Mouse (Mus musculus) midbrain, embryonic 16.5 days (tissue): Measurements from ENCODE around the gene Alk. TPM values are rescaled to one million over a fixed set of nuclear protein-coding genes. Genes with fewer than 3 reads are reported as not detected.

Experiments
- ATAC-seq: fragments of 200-750 bp; cut with Nextera tagmentation; 2 replicates; pipeline ENCODE4 v1.8.0; 2017; ENCODE audit warnings: moderate TSS enrichment
- H3K27ac ChIP-seq: fragments of 300-500 bp; sonication (generic); 2 replicates; pipeline ENCODE4 v1.5.1; 2014; ENCODE audit warnings: mild to moderate bottlenecking, low read length, mixed read lengths
- H3K27me3 ChIP-seq: fragments of 300-500 bp; sonication (generic); 2 replicates; pipeline ENCODE4 v1.6.1; 2014; ENCODE audit warnings: low read depth, low read length, mixed read lengths; ENCODE audit not compliant: control insufficient read depth, insufficient read depth
- H3K36me3 ChIP-seq: fragments of 300-500 bp; sonication (generic); 2 replicates; pipeline ENCODE4 v1.6.1; 2014; ENCODE audit warnings: mild to moderate bottlenecking, low read length, moderate library complexity, mixed read lengths; ENCODE audit not compliant: control insufficient read depth, insufficient read depth
- H3K4me1 ChIP-seq: fragments of 300-500 bp; sonication (generic); 2 replicates; pipeline ENCODE4 v1.6.1; 2014; ENCODE audit warnings: mild to moderate bottlenecking, low read length, mixed read lengths; ENCODE audit not compliant: control insufficient read depth, insufficient read depth
- H3K4me2 ChIP-seq: fragments of 300-500 bp; sonication (generic); 2 replicates; pipeline ENCODE4 v1.6.1; 2014; ENCODE audit warnings: mild to moderate bottlenecking, low read length, mixed read lengths
- H3K4me3 ChIP-seq: fragments of 300-500 bp; sonication (generic); 2 replicates; pipeline ENCODE4 v1.5.1; 2014; ENCODE audit warnings: low read depth, mild to moderate bottlenecking, low read length, moderate library complexity, mixed read lengths
- H3K9ac ChIP-seq: fragments of 300-500 bp; sonication (generic); 2 replicates; pipeline ENCODE4 v1.6.1; 2014; ENCODE audit warnings: low read depth, low read length, mixed read lengths
- H3K9me3 ChIP-seq: fragments of 300-500 bp; sonication (generic); replicated peaks from 2 replicates; pipeline ENCODE4 v1.6.1; 2014; ENCODE audit warnings: mild to moderate bottlenecking, low read length, mixed read lengths; ENCODE audit not compliant: control insufficient read depth, poor library complexity, severe bottlenecking
- WGBS: fragments of 180-500 bp; shearing (Covaris S2); extraction: QIAGEN DNeasy Blood & Tissue Kit; methylation state at CpG from one replicate; pipeline ENCODE4 v1.1.7; 2014; 5-methylcytosine and 5-hydroxymethylcytosine counted together
- polyA plus RNA-seq: library from polyadenylated mRNA; unstranded; fragments of >200 nt; fragmentation: Nextera tagmentation; extraction: Ambion mirVana; gene quantifications from 2 replicates; pipeline ENCODE4 v1.2.1, GENCODE M21; 2015

Gene Alk
- polyA plus RNA-seq, 1 experiment from 2014 or later, result 7.6 TPM

DNA sequence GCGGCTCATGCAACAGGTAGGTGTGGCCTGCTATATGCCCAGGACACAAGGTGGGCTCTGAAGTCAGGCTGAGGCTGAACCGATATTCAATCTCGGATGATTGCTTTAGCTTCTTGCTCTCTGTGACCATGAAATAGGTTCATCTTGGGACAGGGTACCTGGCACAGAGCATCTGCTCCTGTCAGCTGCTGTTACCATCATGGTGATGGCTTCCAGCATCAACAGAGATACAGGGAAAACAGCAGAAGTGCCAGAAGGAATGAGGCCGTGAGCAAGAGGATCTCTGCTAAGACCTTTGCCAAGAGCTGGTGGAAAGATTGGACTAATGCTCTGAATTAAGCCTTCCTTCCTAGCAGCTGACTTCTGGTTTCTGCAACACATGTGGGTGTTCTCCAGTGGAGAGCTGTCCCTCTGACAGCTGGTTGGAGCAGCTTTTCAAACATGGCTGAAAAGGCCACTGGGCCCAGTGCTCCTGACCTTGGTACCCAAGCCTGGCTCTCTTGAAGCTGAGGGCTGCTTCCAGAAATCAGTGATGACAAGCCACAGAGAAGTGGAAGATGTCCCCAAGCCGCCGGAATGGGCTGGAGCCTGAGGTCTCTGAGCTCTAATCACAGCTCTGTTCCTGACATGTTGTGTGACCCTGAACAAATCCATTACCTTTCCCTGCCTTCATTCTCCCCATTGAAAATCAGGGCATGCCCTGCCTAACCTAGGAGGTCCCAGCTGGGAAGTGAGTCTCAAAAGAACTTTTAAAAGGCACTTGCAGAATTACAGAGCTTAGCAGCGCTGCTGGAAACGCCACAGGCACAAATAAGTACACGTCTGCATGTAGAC, 615.5 kb downstream of the Alk start:
- WGBS, result 40% methylated on average over 9 of the region's 9 CpGs
- H3K27ac ChIP-seq, result no peak overlapping the region
- no peak overlapping the region for H3K4me2 ChIP-seq
- H3K36me3 ChIP-seq, result no peaks in the 10 kb centered on the region
- ATAC-seq, result no peak
- no peaks in the 10 kb centered on the region for H3K27me3 ChIP-seq
- no peak overlapping the region for H3K9ac ChIP-seq
- no peaks in the 10 kb centered on the region for H3K9me3 ChIP-seq
- H3K4me1 ChIP-seq, result peaks cover 8% of the 10 kb centered on the region
- no peak overlapping the region for H3K4me3 ChIP-seq

DNA sequence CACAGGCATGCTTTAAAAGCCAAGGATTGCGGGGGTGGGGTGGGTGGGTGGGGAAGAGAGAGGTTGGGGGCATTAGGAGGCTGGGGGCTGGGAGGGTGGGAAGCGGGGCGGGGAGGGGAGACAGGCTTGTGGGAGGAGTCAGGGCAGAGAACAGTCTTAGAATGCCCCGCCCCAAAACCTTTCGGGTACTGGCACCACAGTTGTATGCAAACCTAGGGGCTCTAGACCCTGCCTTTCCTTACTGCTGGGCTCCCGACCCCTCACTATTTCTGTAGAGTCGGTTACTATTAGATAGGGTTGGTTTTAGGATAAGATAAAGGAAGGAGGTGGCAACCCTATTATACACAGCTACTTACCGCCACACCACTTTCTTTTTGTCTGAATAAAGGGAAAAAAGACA, 617.4 kb downstream of the Alk start:
- no peak for ATAC-seq

GRCm38 (mm10) chr17:71986456-71986855, 618.0 kb downstream of the Alk start:
- Histone ChIP-seq H3K9me3 (no peaks in the 10 kb centered on the region), H3K9ac (no peak overlapping the region), H3K4me3 (no peak overlapping the region), H3K4me1 (peaks cover 8% of the 10 kb centered on the region), H3K27me3 (no peaks in the 10 kb centered on the region), H3K27ac (no peak overlapping the region), H3K4me2 (no peak overlapping the region), H3K36me3 (no peaks in the 10 kb centered on the region)
- ATAC-seq, result no peak
- 52% methylated on average over 9 of the region's 9 CpGs for WGBS

More for the DNA sequence above, 617.4 kb downstream of the Alk start:
- H3K27me3 ChIP-seq, result no peaks in the 10 kb centered on the region
- H3K4me2 ChIP-seq, result no peak overlapping the region
- 52% methylated on average over 8 of the region's 8 CpGs for WGBS
- H3K9ac ChIP-seq, result no peak overlapping the region
- H3K4me1 ChIP-seq, result peaks cover 8% of the 10 kb centered on the region
- H3K27ac ChIP-seq, result no peak overlapping the region
- no peaks in the 10 kb centered on the region for H3K36me3 ChIP-seq
- no peak overlapping the region for H3K4me3 ChIP-seq
- no peaks in the 10 kb centered on the region for H3K9me3 ChIP-seq

- H3K4me1 ChIP-seq, result peaks cover 16% of the 10 kb centered on the region
- H3K4me3 ChIP-seq, result no peak overlapping the region
- whole genome bisulfite sequencing, result 36% methylated on average over 4 of the region's 4 CpGs
- no peaks in the 10 kb centered on the region for H3K36me3 ChIP-seq
- H3K4me2 ChIP-seq, result no peak overlapping the region
- no peaks in the 10 kb centered on the region for H3K9me3 ChIP-seq
- H3K9ac ChIP-seq, result no peak overlapping the region
- peak; percentile 67 for ATAC-seq
- no peaks in the 10 kb centered on the region for H3K27me3 ChIP-seq
- peak overlapping the region; percentile 55 for H3K27ac ChIP-seq
Observed at GRCm38 (mm10) chr17:71981177-71981576, 623.2 kb downstream of the Alk start.

DNA sequence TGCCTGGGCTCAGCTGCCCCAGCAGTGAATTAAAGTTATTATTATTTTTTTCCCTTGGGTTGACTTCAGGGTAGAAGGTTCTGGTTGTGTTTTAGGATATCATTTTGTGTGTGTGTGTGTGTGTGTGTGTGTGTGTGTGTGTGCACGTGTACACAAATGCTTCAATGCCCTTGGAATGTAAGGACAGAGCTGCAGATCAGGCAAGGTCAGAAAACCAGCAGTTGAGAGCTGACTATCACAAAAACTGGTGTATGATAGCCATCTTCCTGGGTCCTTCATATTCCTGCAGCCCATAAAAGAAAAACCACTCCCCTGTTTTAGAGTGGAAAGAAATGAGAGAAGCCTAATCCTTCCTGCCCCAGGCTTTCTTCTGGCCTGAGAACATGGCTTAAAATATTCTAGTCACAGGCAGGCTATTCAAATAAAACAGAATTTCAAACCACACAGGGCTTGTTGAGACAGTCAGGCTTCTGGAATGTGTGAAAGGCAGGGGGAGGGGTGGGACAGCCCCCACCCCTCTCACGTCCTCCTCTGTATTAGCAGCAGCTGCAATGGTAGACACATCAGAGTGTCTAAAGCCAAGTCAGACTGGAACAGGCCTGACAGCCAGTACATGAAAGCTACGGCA, 623.8 kb downstream of the Alk start:
- H3K4me2 ChIP-seq, result no peak overlapping the region
- no peaks in the 10 kb centered on the region for H3K36me3 ChIP-seq
- H3K9me3 ChIP-seq, result no peaks in the 10 kb centered on the region
- H3K27me3 ChIP-seq, result no peaks in the 10 kb centered on the region
- no peak overlapping the region for H3K9ac ChIP-seq
- peak; percentile 90 for ATAC-seq
- H3K4me1 ChIP-seq, result peaks cover 13% of the 10 kb centered on the region
- H3K4me3 ChIP-seq, result no peak overlapping the region
- peak overlapping the region; percentile 55 for H3K27ac ChIP-seq
- 7% methylated on average over 3 of the region's 3 CpGs for WGBS

- H3K4me2 ChIP-seq, result no peak overlapping the region
- no peak overlapping the region for H3K9ac ChIP-seq
- WGBS, result 98% methylated on average over 8 of the region's 8 CpGs
- no peak overlapping the region for H3K4me3 ChIP-seq
- H3K9me3 ChIP-seq, result no peaks in the 10 kb centered on the region
- no peaks in the 10 kb centered on the region for H3K27me3 ChIP-seq
- H3K27ac ChIP-seq, result no peak overlapping the region
- no peak for ATAC-seq
- H3K4me1 ChIP-seq, result peaks cover 13% of the 10 kb centered on the region
- H3K36me3 ChIP-seq, result no peaks in the 10 kb centered on the region
Observed at GRCm38 (mm10) chr17:71979137-71979536, 625.3 kb downstream of the Alk start.

DNA sequence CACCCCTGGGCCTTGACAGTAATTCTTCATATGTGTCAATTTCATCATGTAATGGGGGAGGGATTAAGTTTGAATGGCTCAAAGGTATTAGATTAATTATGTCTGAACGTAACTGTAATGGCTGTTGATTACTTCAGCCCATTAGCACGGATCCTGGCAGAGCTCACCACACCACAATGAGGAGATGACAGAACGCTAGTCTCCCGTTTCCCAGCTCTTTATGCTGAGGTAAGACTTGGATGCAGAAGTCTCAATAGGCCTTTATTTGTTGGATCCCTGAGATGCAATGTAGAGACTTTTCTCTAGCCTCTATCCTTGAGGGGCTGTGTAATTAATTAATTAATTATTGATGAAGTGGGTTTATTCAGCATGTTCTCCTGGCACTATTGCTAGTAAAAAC, 627.8 kb downstream of the Alk start:
- Histone ChIP-seq H3K27me3 (no peaks in the 10 kb centered on the region), H3K4me2 (no peak overlapping the region), H3K9ac (no peak overlapping the region), H3K4me3 (no peak overlapping the region), H3K36me3 (no peaks in the 10 kb centered on the region), H3K9me3 (no peaks in the 10 kb centered on the region), H3K4me1 (peaks cover 13% of the 10 kb centered on the region), H3K27ac (no peak overlapping the region)
- 59% methylated on average over 4 of the region's 4 CpGs for WGBS
- ATAC-seq, result no peak

DNA sequence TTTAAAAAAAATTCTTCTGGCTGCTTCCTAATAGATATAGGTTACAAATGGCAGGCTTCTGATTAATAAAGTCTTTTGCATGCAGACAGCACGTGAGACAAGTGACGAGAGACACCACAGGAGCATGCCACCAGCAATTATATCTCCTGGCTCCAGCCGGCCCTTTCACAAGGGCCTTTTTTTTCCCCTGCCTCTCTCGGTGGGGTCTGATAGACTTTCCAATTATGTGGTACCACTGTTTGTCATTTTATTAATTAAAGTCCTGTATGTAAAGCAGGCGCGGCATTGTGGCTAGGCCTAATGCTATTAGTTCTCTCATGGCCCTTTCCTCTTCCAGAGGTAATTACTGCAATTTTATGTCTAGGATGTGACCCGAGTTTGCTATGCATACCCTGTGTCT, 630.7 kb downstream of the Alk start:
- 48% methylated on average over 7 of the region's 7 CpGs for WGBS
- Histone ChIP-seq H3K4me1 (no peaks in the 10 kb centered on the region), H3K27ac (no peak overlapping the region), H3K9ac (no peak overlapping the region), H3K36me3 (no peaks in the 10 kb centered on the region), H3K27me3 (no peaks in the 10 kb centered on the region), H3K4me3 (no peak overlapping the region), H3K4me2 (no peak overlapping the region), H3K9me3 (no peaks in the 10 kb centered on the region)
- no peak for ATAC-seq

DNA sequence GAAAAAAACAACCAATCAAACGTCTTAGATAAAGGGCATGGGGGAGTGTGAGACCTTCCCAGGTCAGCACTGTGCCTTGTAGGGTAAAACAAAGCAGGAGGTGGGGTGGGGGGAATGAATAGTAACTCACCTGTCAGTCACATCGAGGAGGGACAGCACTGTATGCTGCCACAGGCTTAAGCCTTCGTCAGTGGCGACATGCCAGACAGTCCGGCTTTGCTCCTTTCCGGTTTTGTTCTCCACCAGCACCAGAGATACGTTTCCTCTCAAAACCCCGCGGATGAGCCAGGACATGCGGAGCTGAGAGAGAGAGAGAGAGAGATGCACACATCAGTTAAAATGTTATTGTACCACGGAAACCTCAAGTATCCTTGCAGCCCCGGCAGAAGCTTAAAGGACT, 637.1 kb downstream of the Alk start:
- Histone ChIP-seq H3K36me3 (no peaks in the 10 kb centered on the region), H3K9ac (no peak overlapping the region), H3K4me2 (no peak overlapping the region), H3K4me3 (no peak overlapping the region), H3K27me3 (no peaks in the 10 kb centered on the region), H3K9me3 (no peaks in the 10 kb centered on the region), H3K27ac (no peak overlapping the region), H3K4me1 (peaks cover 8% of the 10 kb centered on the region; the same call in 1 of the 2 replicates)
- WGBS, result 65% methylated on average over 12 of the region's 12 CpGs
- no peak for ATAC-seq
